Mouse (Mus musculus) neural tube, embryonic 11.5 days (tissue): ENCODE data around the gene Rnf39. TPM values are rescaled to one million over a fixed set of nuclear protein-coding genes. Genes with fewer than 3 reads are reported as not detected.
A peak's percentile ranks its signal among the peaks of the same experiment; 100 is the strongest.

ENCODE experiments used
- ATAC-seq: fragments of 200-750 bp; cut with Nextera tagmentation; 2 replicates; pipeline ENCODE4 v1.8.0; 2017; ENCODE audit warnings: moderate number of reproducible peaks, mild to moderate bottlenecking, moderate TSS enrichment, moderate library complexity; ENCODE audit not compliant: insufficient read depth, low FRiP score, low TSS enrichment
- DNase-seq: peaks from one replicate; pipeline ENCODE4 v3.0.0-alpha.2; 2015; ENCODE audit warnings: low spot score
- H3K27ac ChIP-seq: fragments of 300-500 bp; sonication (generic); 2 replicates; pipeline ENCODE4 v1.5.1; 2014; ENCODE audit warnings: low read depth, mild to moderate bottlenecking, low read length
- H3K27me3 ChIP-seq: fragments of 300-500 bp; sonication (generic); 2 replicates; pipeline ENCODE4 v1.6.1; 2014; ENCODE audit warnings: mild to moderate bottlenecking, low read length, mixed read lengths; ENCODE audit not compliant: control insufficient read depth, insufficient read depth
- H3K36me3 ChIP-seq: fragments of 300-500 bp; sonication (generic); 2 replicates; pipeline ENCODE4 v1.6.1; 2014; ENCODE audit warnings: mild to moderate bottlenecking, low read length, moderate library complexity, mixed read lengths; ENCODE audit not compliant: control insufficient read depth, insufficient read depth
- H3K4me1 ChIP-seq: fragments of 300-500 bp; sonication (generic); 2 replicates; pipeline ENCODE4 v1.6.1; 2014; ENCODE audit warnings: low read length, mixed read lengths; ENCODE audit not compliant: control insufficient read depth, insufficient read depth
- H3K4me2 ChIP-seq: fragments of 300-500 bp; sonication (generic); 2 replicates; pipeline ENCODE4 v1.6.1; 2014; ENCODE audit warnings: low read depth, mild to moderate bottlenecking, moderate library complexity
- H3K4me3 ChIP-seq: fragments of 300-500 bp; sonication (generic); 2 replicates; pipeline ENCODE4 v1.5.1; 2014; ENCODE audit warnings: low read depth, low read length
- H3K9ac ChIP-seq: fragments of 300-500 bp; sonication (generic); 2 replicates; pipeline ENCODE4 v1.6.1; 2014; ENCODE audit warnings: mild to moderate bottlenecking, low read length
- H3K9me3 ChIP-seq: fragments of 300-500 bp; sonication (generic); 2 replicates; pipeline ENCODE4 v1.6.1; 2016; ENCODE audit warnings: low read length; ENCODE audit not compliant: control insufficient read depth
- WGBS: fragments of 180-500 bp; shearing (Covaris S2); extraction: QIAGEN DNeasy Blood & Tissue Kit; methylation state at CpG from one replicate; pipeline ENCODE4 v1.1.7; 2014; 5-methylcytosine and 5-hydroxymethylcytosine counted together
- polyA plus RNA-seq: library from polyadenylated mRNA; unstranded; fragments of >200 nt; fragmentation: Nextera tagmentation; extraction: Ambion mirVana; gene quantifications from 2 replicates; pipeline ENCODE4 v1.2.1, GENCODE M21; 2014

Rnf39 gene
- polyA plus RNA-seq, 1 experiment from 2014 or later: 0.93 TPM

GRCm38 (mm10) chr17:36947051-36947819 lies 4.5 kb downstream of the Rnf39 start:
- H3K4me3 ChIP-seq: peak overlapping the region; percentile 37
- H3K9ac ChIP-seq: peak overlapping the region; percentile 85
- peaks cover 2% of the 10 kb centered on the region; the same call in 1 of the 2 replicates for H3K36me3 ChIP-seq
- WGBS: 2% methylated on average over 62 of the region's 62 CpGs
- H3K9me3 ChIP-seq: no peaks in the 10 kb centered on the region
- peak overlapping the region; percentile 80 for H3K4me2 ChIP-seq
- H3K4me1 ChIP-seq: peaks cover 17% of the 10 kb centered on the region; the same call in 1 of the 2 replicates
- peaks cover 30% of the 10 kb centered on the region for H3K27me3 ChIP-seq
- ATAC-seq (peak; percentile 54), DNase-seq (peak; percentile 79)
- H3K27ac ChIP-seq: peak overlapping the region; percentile 11; the same call in 1 of the 2 replicates

- Histone ChIP-seq H3K4me3 (no peak overlapping the region), H3K9me3 (no peaks in the 10 kb centered on the region), H3K4me1 (peaks cover 11% of the 10 kb centered on the region; the same call in 1 of the 2 replicates), H3K36me3 (peaks cover 2% of the 10 kb centered on the region; the same call in 1 of the 2 replicates), H3K27me3 (peaks cover 19% of the 10 kb centered on the region), H3K9ac (no peak overlapping the region), H3K4me2 (no peak overlapping the region), H3K27ac (no peak overlapping the region)
- DNase-seq: no peak
- no peak for ATAC-seq
- 92% methylated on average over 1 of the region's 1 CpGs for WGBS
Observed at GRCm38 (mm10) chr17:36948286-36948685, 5.6 kb downstream of the Rnf39 start.

GRCm38 (mm10) chr17:36949265-36949664 lies 6.5 kb downstream of the Rnf39 start:
- no peak for DNase-seq
- WGBS: 90% methylated on average over 8 of the region's 8 CpGs
- Histone ChIP-seq H3K27me3 (peaks cover 11% of the 10 kb centered on the region; the same call in 1 of the 2 replicates), H3K4me3 (no peak overlapping the region), H3K36me3 (peaks cover 2% of the 10 kb centered on the region; the same call in 1 of the 2 replicates), H3K4me2 (no peak overlapping the region), H3K27ac (no peak overlapping the region), H3K4me1 (peaks cover 11% of the 10 kb centered on the region; the same call in 1 of the 2 replicates), H3K9ac (no peak overlapping the region), H3K9me3 (no peaks in the 10 kb centered on the region)
- no peak for ATAC-seq

GRCm38 (mm10) chr17:36950981-36951947 lies 8.5 kb downstream of the Rnf39 start, which contains the start of gene Ppp1r11:
TSS of gene Ppp1r11 (minus strand) at chr17:36951741.
- DNase-seq (peak; percentile 97), ATAC-seq (peak; percentile 94)
- Histone ChIP-seq H3K4me2 (peak within 1 kb of the TSS; percentile 74), H3K27ac (peak within 1 kb of the TSS; percentile 76), H3K9ac (peak within 1 kb of the TSS; percentile 63), H3K27me3 (no peaks in the 10 kb centered on the region; the same call in 1 of the 2 replicates), H3K36me3 (peaks cover 2% of the 10 kb centered on the region; the same call in 1 of the 2 replicates), H3K4me3 (peak within 1 kb of the TSS; percentile 64), H3K9me3 (no peaks in the 10 kb centered on the region), H3K4me1 (peaks cover 11% of the 10 kb centered on the region; the same call in 1 of the 2 replicates)
- WGBS: 3% methylated on average over 36 of the region's 36 CpGs

GRCm38 (mm10) chr17:36952631-36953030 lies 9.9 kb downstream of the Rnf39 start:
- WGBS: 91% methylated on average over 2 of the region's 2 CpGs
- H3K9me3 ChIP-seq: no peaks in the 10 kb centered on the region
- ATAC-seq (no peak), DNase-seq (no peak)
- H3K4me2 ChIP-seq: no peak overlapping the region
- peaks cover 2% of the 10 kb centered on the region; the same call in 1 of the 2 replicates for H3K36me3 ChIP-seq
- H3K4me3 ChIP-seq: no peak overlapping the region
- peaks cover 13% of the 10 kb centered on the region for H3K4me1 ChIP-seq
- H3K27me3 ChIP-seq: no peaks in the 10 kb centered on the region
- H3K9ac ChIP-seq: no peak overlapping the region
- no peak overlapping the region for H3K27ac ChIP-seq

GRCm38 (mm10) chr17:36953062-36953461 lies 10.3 kb downstream of the Rnf39 start:
- Histone ChIP-seq H3K27ac (no peak overlapping the region), H3K4me2 (no peak overlapping the region), H3K9me3 (no peaks in the 10 kb centered on the region), H3K36me3 (peaks cover 2% of the 10 kb centered on the region; the same call in 1 of the 2 replicates), H3K4me1 (peaks cover 15% of the 10 kb centered on the region), H3K27me3 (no peaks in the 10 kb centered on the region), H3K4me3 (no peak overlapping the region), H3K9ac (no peak overlapping the region)
- DNase-seq (no peak), ATAC-seq (no peak)
- 83% methylated on average over 1 of the region's 1 CpGs for WGBS

GRCm38 (mm10) chr17:36957999-36958743 lies 15.5 kb downstream of the Rnf39 start, which contains the start of the genes Znrd1 and Znrd1as:
TSS of gene Znrd1 (minus strand) at chr17:36958559.
TSS of gene Znrd1as (plus strand) at chr17:36958592.
- no peak within 1 kb of the TSS for H3K27ac ChIP-seq
- H3K4me1 ChIP-seq: peaks cover 11% of the 10 kb centered on the region
- ATAC-seq (peak; percentile 97), DNase-seq (peak; percentile 98)
- H3K9me3 ChIP-seq: no peaks in the 10 kb centered on the region
- peak within 1 kb of the TSS; percentile 74 for H3K4me3 ChIP-seq
- H3K27me3 ChIP-seq: no peaks in the 10 kb centered on the region
- H3K9ac ChIP-seq: peak within 1 kb of the TSS; percentile 76
- peak within 1 kb of the TSS; percentile 81 for H3K4me2 ChIP-seq
- H3K36me3 ChIP-seq: no peaks in the 10 kb centered on the region
- WGBS: under 1% methylated on average over 46 of the region's 46 CpGs
